Mouse (Mus musculus) small intestine, adult 2 months (tissue): ENCODE measurements around the gene Sae1.
A peak's percentile ranks its signal among the peaks of the same experiment; 100 is the strongest.

ENCODE experiments used
- CTCF ChIP-seq: fragments of 200-500 bp; IDR thresholded peaks from 2 replicates; pipeline ENCODE4 v1.5.1; 2012; ENCODE audit warnings: low read depth, mild to moderate bottlenecking, control low read depth, inconsistent platforms, low read length, moderate library complexity, mixed read lengths; ENCODE audit not compliant: insufficient replicate concordance, insufficient read length; ENCODE audit errors: extremely low read depth
- POLR2A ChIP-seq: fragments of 200-500 bp; IDR thresholded peaks from 2 replicates; pipeline ENCODE4 v1.6.1; 2012; ENCODE audit warnings: low read depth, mild to moderate bottlenecking, control low read depth, inconsistent platforms, low read length, moderate library complexity

- TF ChIP-seq CTCF = peak; percentile 26; the same call in 1 of the 2 replicates
- peak; percentile 51; the same call in 1 of the 2 replicates for TF ChIP-seq POLR2A
These were observed 90.7 kb downstream of the Sae1 start for GRCm38 (mm10) chr7:16296766-16297390.
